Mouse (Mus musculus): ENCODE measurements around the gene Ptpn13. TPM values are rescaled to one million over a fixed set of nuclear protein-coding genes. Genes with fewer than 3 reads are reported as not detected.

Ptpn13 gene
- polyA plus RNA-seq, 1 experiment from 2014 or later, result 3.9 TPM

DNA sequence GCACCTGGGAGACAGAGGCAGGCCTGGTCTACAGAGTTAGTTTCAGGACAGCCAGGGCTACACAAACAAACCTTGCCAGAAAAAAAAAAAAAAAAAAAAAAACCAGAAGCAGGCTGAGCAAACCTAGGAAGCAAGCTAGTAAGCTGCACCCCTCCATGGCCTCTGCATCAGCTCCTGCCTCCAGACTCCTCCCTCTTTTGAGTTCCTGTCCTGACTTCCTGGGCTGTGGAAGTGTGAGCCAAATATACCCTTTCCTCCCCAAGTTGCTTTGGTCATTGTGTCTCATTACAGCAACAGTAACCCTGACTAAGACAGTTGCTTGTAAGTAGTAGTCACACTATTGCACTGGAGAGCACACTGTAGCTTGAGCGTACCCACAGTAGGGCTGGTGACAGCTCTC, 219.2 kb downstream of the Ptpn13 start:
- 97% methylated on average over 1 of the region's 1 CpGs for WGBS
- Histone ChIP-seq H3K4me1 (ENCODE audit: control insufficient read depth, insufficient read depth, low read length) (no peaks in the 10 kb centered on the region), H3K27ac (ENCODE audit: low read length) (no peak overlapping the region), H3K9me3 (replicated peaks; ENCODE audit: control insufficient read depth, low read length, poor library complexity, severe bottlenecking) (no peaks in the 10 kb centered on the region), H3K9ac (ENCODE audit: low read depth, low read length) (no peak overlapping the region), H3K27me3 (ENCODE audit: control insufficient read depth, insufficient read depth, low read depth, low read length) (no peaks in the 10 kb centered on the region), H3K36me3 (ENCODE audit: control insufficient read depth, insufficient read depth, low read length) (no peaks in the 10 kb centered on the region), H3K4me2 (ENCODE audit: low read length) (no peak overlapping the region), H3K4me3 (ENCODE audit: low read depth, low read length) (no peak overlapping the region)
- ATAC-seq, result no peak

DNA sequence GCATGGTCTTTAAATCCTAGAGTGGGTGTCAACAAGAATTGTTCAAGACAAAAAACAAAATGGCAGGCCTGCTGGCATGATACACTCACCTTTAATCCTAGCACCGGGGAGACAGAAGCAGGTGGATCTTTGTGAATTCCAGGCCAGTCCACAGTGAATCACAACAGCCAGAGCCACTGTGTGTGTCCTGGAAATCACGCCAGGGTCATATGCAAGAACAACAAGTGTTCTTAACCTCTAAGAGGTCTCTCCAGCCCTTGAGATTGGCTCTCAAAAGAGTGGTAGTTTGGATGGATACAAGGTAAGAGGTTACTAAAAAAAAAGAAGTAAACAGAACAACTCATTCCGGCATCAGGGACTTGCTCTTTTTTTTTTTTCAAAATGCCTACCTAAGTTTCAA, 222.3 kb downstream of the Ptpn13 start:
- Histone ChIP-seq H3K9me3 (replicated peaks; ENCODE audit: control insufficient read depth, low read length, poor library complexity, severe bottlenecking) (no peaks in the 10 kb centered on the region), H3K27ac (ENCODE audit: low read length) (no peak overlapping the region), H3K4me2 (ENCODE audit: low read length) (no peak overlapping the region), H3K36me3 (ENCODE audit: control insufficient read depth, insufficient read depth, low read length) (no peaks in the 10 kb centered on the region), H3K4me3 (ENCODE audit: low read depth, low read length) (no peak overlapping the region), H3K4me1 (ENCODE audit: control insufficient read depth, insufficient read depth, low read length) (no peaks in the 10 kb centered on the region), H3K9ac (ENCODE audit: low read depth, low read length) (no peak overlapping the region), H3K27me3 (ENCODE audit: control insufficient read depth, insufficient read depth, low read depth, low read length) (no peaks in the 10 kb centered on the region)
- no peak for ATAC-seq
- 88% methylated on average over 3 of the region's 3 CpGs for WGBS

Other genes starting within 250 kb of the Ptpn13 start
- gene Mapk10, start 213.9 kb upstream of the Ptpn13 start, polyA plus RNA-seq (2015; fragmentation: Nextera tagmentation; extraction: Ambion mirVana), result 132 and 133 TPM in 2 replicates
- 0.16 and 0.39 TPM in 2 replicates for gene Slc10a6, start 204.2 kb downstream of the Ptpn13 start, polyA plus RNA-seq (2015; fragmentation: Nextera tagmentation; extraction: Ambion mirVana)
- gene 1700016H13Rik, start 230.8 kb downstream of the Ptpn13 start, polyA plus RNA-seq (2015; fragmentation: Nextera tagmentation; extraction: Ambion mirVana), result 0.29 and 0.34 TPM in 2 replicates

Measured in midbrain, embryonic 16.5 days (tissue).